Mouse (Mus musculus) hindbrain, embryonic 12.5 days (tissue): ENCODE results near the gene Il1rn. TPM values are rescaled to one million over a fixed set of nuclear protein-coding genes. Genes with fewer than 3 reads are reported as not detected.

Experiments used
- ATAC-seq: fragments of 200-750 bp; cut with Nextera tagmentation; 2 replicates; pipeline ENCODE4 v1.8.0; 2017; ENCODE audit warnings: moderate TSS enrichment; ENCODE audit not compliant: low FRiP score
- H3K27ac ChIP-seq: fragments of 300-500 bp; sonication (generic); 2 replicates; pipeline ENCODE4 v1.5.1; 2016; ENCODE audit warnings: mild to moderate bottlenecking
- H3K27me3 ChIP-seq: fragments of 300-500 bp; sonication (generic); 2 replicates; pipeline ENCODE4 v1.6.1; 2016; ENCODE audit warnings: mild to moderate bottlenecking
- H3K36me3 ChIP-seq: fragments of 300-500 bp; sonication (generic); 2 replicates; pipeline ENCODE4 v1.6.1; 2016; ENCODE audit warnings: mild to moderate bottlenecking
- H3K4me1 ChIP-seq: fragments of 300-500 bp; sonication (generic); 2 replicates; pipeline ENCODE4 v1.6.1; 2016
- H3K4me2 ChIP-seq: fragments of 300-500 bp; sonication (generic); replicated peaks from 2 replicates; pipeline ENCODE4 v1.6.1; 2016; ENCODE audit warnings: mild to moderate bottlenecking
- H3K4me3 ChIP-seq: fragments of 300-500 bp; sonication (generic); 2 replicates; pipeline ENCODE4 v1.5.1; 2016; ENCODE audit warnings: mild to moderate bottlenecking
- H3K9ac ChIP-seq: fragments of 300-500 bp; sonication (generic); 2 replicates; pipeline ENCODE4 v1.6.1; 2016; ENCODE audit warnings: mild to moderate bottlenecking, moderate library complexity
- H3K9me3 ChIP-seq: fragments of 300-500 bp; sonication (generic); replicated peaks from 2 replicates; pipeline ENCODE4 v1.6.1; 2016; ENCODE audit warnings: mild to moderate bottlenecking
- WGBS: fragments of 180-500 bp; shearing (Covaris S2); methylation state at CpG from one replicate; pipeline ENCODE4 v1.1.7; 2016; 5-methylcytosine and 5-hydroxymethylcytosine counted together
- polyA plus RNA-seq: library from polyadenylated mRNA; unstranded; fragments of >200 nt; fragmentation: Nextera tagmentation; extraction: Ambion mirVana; gene quantifications from 2 replicates; pipeline ENCODE4 v1.2.1, GENCODE M21; 2016

Gene Il1rn
- polyA plus RNA-seq = 0.31 TPM in 1 of 2 replicates, not detected in the other

DNA sequence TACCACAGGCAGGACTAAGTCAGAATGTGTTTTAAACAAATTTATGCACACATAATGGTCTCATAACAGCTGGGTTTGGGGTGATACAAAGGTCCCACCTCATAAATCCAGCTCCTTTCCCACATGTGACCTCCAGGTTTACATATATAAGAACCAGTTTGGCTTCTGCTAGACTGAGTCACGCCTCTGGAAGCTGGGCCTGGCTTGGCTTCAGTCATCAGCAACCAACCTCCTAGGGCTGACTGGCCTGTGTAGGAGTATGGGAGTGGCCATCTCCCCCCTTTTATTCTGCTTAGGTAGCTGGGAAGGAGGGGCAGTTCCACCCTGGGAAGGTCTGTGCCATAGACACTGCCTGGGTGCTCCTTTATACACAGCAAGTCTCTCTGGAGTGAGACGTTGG, at the start of gene Il1rn:
Il1rn (plus strand) TSS at position 309 of the 400 bp plus-strand sequence.
- 80% methylated on average over 2 of the region's 2 CpGs for WGBS
- H3K36me3 ChIP-seq = no peaks in the 10 kb centered on the region
- no peak for ATAC-seq

GRCm38 (mm10) chr2:24290896-24291295, 45.8 kb upstream of the Il1rn start, which contains the start of gene Il1f10:
TSS of gene Il1f10 (plus strand) at chr2:24291196.
- Histone ChIP-seq H3K27me3 (no peaks in the 10 kb centered on the region), H3K9me3 (no peaks in the 10 kb centered on the region), H3K9ac (no peak within 1 kb of the TSS), H3K4me1 (no peaks in the 10 kb centered on the region), H3K4me2 (no peak within 1 kb of the TSS), H3K36me3 (no peaks in the 10 kb centered on the region), H3K27ac (no peak within 1 kb of the TSS), H3K4me3 (no peak within 1 kb of the TSS)
- 82% methylated on average over 5 of the region's 5 CpGs for WGBS
- ATAC-seq = no peak

More for the DNA sequence above, at the start of gene Il1rn:
- Histone ChIP-seq H3K9ac (no peak within 1 kb of the TSS), H3K9me3 (no peaks in the 10 kb centered on the region), H3K27me3 (no peaks in the 10 kb centered on the region), H3K27ac (no peak within 1 kb of the TSS), H3K4me1 (no peaks in the 10 kb centered on the region), H3K4me3 (no peak within 1 kb of the TSS), H3K4me2 (no peak within 1 kb of the TSS)

GRCm38 (mm10) chr2:24294616-24295015, 42.0 kb upstream of the Il1rn start:
- Histone ChIP-seq H3K9me3 (no peaks in the 10 kb centered on the region), H3K4me1 (no peaks in the 10 kb centered on the region), H3K4me2 (no peak overlapping the region), H3K4me3 (no peak overlapping the region), H3K27ac (no peak overlapping the region), H3K27me3 (no peaks in the 10 kb centered on the region), H3K36me3 (no peaks in the 10 kb centered on the region), H3K9ac (no peak overlapping the region)
- 48% methylated on average over 1 of the region's 1 CpGs for WGBS
- no peak for ATAC-seq

- no peaks in the 10 kb centered on the region for H3K27me3 ChIP-seq
- 13% methylated on average over 3 of the region's 3 CpGs for WGBS
- no peak overlapping the region for H3K4me2 ChIP-seq
- H3K9ac ChIP-seq = no peak overlapping the region
- H3K27ac ChIP-seq = no peak overlapping the region
- ATAC-seq = no peak
- H3K4me1 ChIP-seq = no peaks in the 10 kb centered on the region
- no peaks in the 10 kb centered on the region for H3K36me3 ChIP-seq
- H3K9me3 ChIP-seq = no peaks in the 10 kb centered on the region
- no peak overlapping the region for H3K4me3 ChIP-seq
Measured at GRCm38 (mm10) chr2:24296837-24297236, 39.8 kb upstream of the Il1rn start.

GRCm38 (mm10) chr2:24311302-24312001, 25.2 kb upstream of the Il1rn start:
- H3K4me3 ChIP-seq = no peak overlapping the region
- no peak overlapping the region for H3K4me2 ChIP-seq
- H3K36me3 ChIP-seq = no peaks in the 10 kb centered on the region
- no peaks in the 10 kb centered on the region for H3K4me1 ChIP-seq
- no peak for ATAC-seq
- H3K9me3 ChIP-seq = no peaks in the 10 kb centered on the region
- 74% methylated on average over 6 of the region's 6 CpGs for WGBS
- H3K9ac ChIP-seq = no peak overlapping the region
- no peak overlapping the region for H3K27ac ChIP-seq
- no peaks in the 10 kb centered on the region for H3K27me3 ChIP-seq

DNA sequence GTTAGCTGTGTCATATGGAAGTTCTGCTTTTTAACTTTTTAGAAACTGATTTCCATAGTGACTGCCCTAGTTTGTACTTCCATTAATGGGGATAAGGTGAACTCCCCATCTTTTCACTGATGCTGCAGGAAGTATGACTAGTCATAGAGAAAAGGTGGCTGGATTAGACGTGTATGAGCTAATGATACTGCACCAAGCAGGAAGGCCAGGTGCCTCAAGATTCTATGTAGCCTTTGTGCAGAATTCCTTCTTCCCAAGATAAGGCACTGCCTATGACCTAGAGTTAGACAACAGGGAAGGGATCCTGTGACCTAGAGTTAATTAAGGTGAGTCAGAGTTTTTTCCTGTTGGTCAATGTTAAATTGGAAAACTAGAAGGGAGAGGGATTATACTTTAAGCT, 19.7 kb upstream of the Il1rn start:
- no peak overlapping the region for H3K4me3 ChIP-seq
- H3K9me3 ChIP-seq = no peaks in the 10 kb centered on the region
- no peak overlapping the region for H3K4me2 ChIP-seq
- H3K9ac ChIP-seq = no peak overlapping the region
- H3K4me1 ChIP-seq = no peaks in the 10 kb centered on the region
- no peaks in the 10 kb centered on the region for H3K36me3 ChIP-seq
- no peak overlapping the region for H3K27ac ChIP-seq
- ATAC-seq = no peak
- H3K27me3 ChIP-seq = no peaks in the 10 kb centered on the region
- WGBS = 88% methylated on average over 1 of the region's 1 CpGs

DNA sequence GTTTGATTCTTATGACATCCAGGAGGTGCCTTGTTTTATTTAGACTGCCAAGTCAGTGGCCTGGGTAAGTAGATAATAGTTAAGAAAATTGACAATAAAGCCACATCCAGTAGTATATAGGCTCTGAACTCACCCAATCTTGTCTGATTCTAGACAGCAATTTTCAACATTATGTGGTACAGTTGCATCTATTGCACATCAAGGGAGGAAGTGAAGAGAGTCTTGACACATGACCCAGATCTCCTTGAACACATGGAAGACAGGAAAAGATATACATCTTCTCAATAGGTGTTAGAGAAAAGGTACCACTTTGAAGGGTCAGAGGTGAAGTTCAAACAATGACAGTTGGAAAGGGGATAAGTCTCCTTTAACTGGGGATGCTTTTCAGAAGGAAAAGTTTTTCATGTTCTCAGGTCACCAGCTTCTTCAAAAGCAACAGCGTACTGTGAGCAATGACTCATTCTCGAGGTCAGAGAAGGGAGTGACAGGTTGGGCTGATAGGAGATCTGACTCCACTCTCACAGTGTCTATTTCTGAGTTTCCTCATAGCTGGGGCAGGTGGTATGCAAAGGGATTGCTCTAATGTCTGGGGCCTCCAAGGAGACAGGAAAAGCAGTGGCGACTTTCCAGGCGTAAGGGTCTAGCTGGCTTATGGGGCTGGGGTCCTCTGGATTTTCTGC, 18.6 kb upstream of the Il1rn start:
- H3K9me3 ChIP-seq = no peaks in the 10 kb centered on the region
- H3K4me2 ChIP-seq = no peak overlapping the region
- no peaks in the 10 kb centered on the region for H3K4me1 ChIP-seq
- H3K36me3 ChIP-seq = no peaks in the 10 kb centered on the region
- H3K27ac ChIP-seq = no peak overlapping the region
- H3K4me3 ChIP-seq = no peak overlapping the region
- no peaks in the 10 kb centered on the region for H3K27me3 ChIP-seq
- H3K9ac ChIP-seq = no peak overlapping the region
- no peak for ATAC-seq
- WGBS = 84% methylated on average over 4 of the region's 4 CpGs

DNA sequence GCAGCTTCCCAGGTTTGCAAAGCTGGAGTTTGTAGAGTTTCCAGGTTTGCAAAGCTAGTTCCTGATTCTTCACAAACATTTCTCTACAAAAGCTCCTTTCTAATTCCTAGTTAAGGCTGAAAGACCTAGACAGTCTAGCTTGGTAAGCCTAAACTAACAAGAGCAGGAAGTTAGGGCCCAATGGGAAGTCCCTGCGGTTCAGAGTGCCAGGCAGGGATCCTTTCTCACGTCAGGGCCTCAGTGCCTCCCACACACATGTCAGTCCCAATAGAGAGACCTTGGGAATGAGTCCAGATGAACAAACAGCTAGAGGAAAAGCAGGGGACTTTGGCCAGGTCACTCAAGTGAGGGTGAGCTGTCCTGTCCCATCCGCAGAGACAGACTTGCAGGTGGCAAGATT, 1.3 kb upstream of the Il1rn start:
- Histone ChIP-seq H3K4me1 (no peaks in the 10 kb centered on the region), H3K36me3 (no peaks in the 10 kb centered on the region), H3K9me3 (no peaks in the 10 kb centered on the region), H3K27me3 (no peaks in the 10 kb centered on the region), H3K4me2 (no peak overlapping the region), H3K9ac (no peak overlapping the region), H3K27ac (no peak overlapping the region), H3K4me3 (no peak overlapping the region)
- ATAC-seq = no peak
- WGBS = 53% methylated on average over 3 of the region's 3 CpGs

DNA sequence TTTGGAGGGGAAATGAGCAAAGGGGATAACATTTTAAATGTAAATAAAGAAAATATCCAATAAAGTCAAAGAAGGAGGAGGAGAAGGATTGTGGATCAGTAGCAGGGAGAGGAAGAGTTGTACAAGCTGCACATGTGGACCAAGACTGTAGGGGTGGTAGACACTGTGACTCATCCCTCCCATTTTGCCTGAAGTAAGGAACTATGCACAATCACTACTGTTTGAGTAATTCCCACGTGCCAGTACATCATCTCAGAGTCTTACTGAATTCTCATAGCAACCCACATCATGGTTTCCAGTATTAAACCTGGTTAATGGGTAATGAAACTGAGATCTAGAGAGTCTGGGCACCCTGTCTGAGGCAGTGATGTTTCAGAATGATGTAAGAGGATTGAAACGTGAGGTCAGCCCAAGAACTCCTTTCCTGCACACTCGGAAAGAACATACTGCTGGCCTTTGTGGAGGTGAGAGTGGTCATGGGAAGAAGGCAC, 4.8 kb downstream of the Il1rn start:
- Histone ChIP-seq H3K4me2 (no peak overlapping the region), H3K4me3 (no peak overlapping the region), H3K9ac (no peak overlapping the region), H3K27me3 (no peaks in the 10 kb centered on the region), H3K27ac (no peak overlapping the region), H3K4me1 (no peaks in the 10 kb centered on the region), H3K36me3 (no peaks in the 10 kb centered on the region), H3K9me3 (no peaks in the 10 kb centered on the region)
- WGBS = 75% methylated on average over 3 of the region's 3 CpGs
- no peak for ATAC-seq

DNA sequence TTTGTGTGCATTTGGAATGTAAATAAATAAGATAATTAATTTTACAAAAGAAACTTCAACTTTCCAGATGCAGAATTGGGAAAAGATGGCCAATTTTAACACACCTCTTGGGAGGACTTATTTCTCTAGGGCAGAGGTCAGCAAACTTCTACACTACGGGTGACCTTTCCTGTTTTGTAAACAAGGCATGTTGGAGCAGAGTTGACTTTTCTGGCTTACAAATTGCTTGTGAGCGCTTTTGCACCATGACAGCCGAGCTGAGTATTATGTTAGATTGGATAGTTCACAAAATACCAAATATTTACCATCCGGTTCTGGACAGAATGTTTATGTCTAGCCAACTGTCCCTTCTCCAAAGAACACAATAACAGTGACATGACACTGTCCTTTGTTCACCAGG, 8.0 kb downstream of the Il1rn start:
- Histone ChIP-seq H3K36me3 (no peaks in the 10 kb centered on the region), H3K27me3 (no peaks in the 10 kb centered on the region), H3K9ac (no peak overlapping the region), H3K27ac (no peak overlapping the region), H3K4me1 (no peaks in the 10 kb centered on the region), H3K4me2 (no peak overlapping the region), H3K9me3 (no peaks in the 10 kb centered on the region), H3K4me3 (no peak overlapping the region)
- no peak for ATAC-seq
- WGBS = 67% methylated on average over 4 of the region's 4 CpGs

DNA sequence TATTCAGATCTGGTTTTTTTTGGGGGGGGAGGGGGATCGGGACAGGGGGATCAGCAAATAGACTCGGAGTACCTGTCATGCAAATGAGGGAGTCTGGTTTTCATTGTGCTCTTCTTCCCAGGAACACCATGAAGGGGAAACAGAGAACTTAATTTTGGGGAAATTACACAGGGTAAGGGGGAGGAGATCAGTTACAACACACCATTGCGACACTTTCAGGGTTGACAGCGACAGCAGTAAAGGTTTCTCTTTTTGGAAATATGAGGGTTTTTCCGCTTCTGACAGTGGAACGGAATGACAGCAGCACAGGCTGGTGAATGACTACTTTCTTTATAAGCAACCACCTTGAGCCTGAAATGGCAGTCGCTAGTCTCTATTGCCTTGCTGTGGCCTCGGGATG, 8.4 kb downstream of the Il1rn start:
- Histone ChIP-seq H3K9me3 (no peaks in the 10 kb centered on the region), H3K27me3 (no peaks in the 10 kb centered on the region), H3K27ac (no peak overlapping the region), H3K4me3 (no peak overlapping the region), H3K4me2 (no peak overlapping the region), H3K4me1 (no peaks in the 10 kb centered on the region), H3K9ac (no peak overlapping the region), H3K36me3 (no peaks in the 10 kb centered on the region)
- WGBS = 67% methylated on average over 8 of the region's 8 CpGs
- no peak for ATAC-seq

GRCm38 (mm10) chr2:24347926-24348325, 11.3 kb downstream of the Il1rn start:
- H3K27ac ChIP-seq = no peak overlapping the region
- WGBS = 82% methylated on average over 1 of the region's 1 CpGs
- H3K4me2 ChIP-seq = no peak overlapping the region
- no peaks in the 10 kb centered on the region for H3K27me3 ChIP-seq
- no peaks in the 10 kb centered on the region for H3K36me3 ChIP-seq
- no peak for ATAC-seq
- H3K4me1 ChIP-seq = no peaks in the 10 kb centered on the region
- no peak overlapping the region for H3K9ac ChIP-seq
- H3K4me3 ChIP-seq = no peak overlapping the region
- H3K9me3 ChIP-seq = no peaks in the 10 kb centered on the region

- H3K27ac ChIP-seq = no peak overlapping the region
- H3K9ac ChIP-seq = no peak overlapping the region
- no peaks in the 10 kb centered on the region for H3K9me3 ChIP-seq
- WGBS = 83% methylated on average over 2 of the region's 2 CpGs
- no peak overlapping the region for H3K4me2 ChIP-seq
- H3K4me3 ChIP-seq = no peak overlapping the region
- H3K27me3 ChIP-seq = no peaks in the 10 kb centered on the region
- no peaks in the 10 kb centered on the region for H3K36me3 ChIP-seq
- ATAC-seq = no peak
- no peaks in the 10 kb centered on the region for H3K4me1 ChIP-seq
Measured at GRCm38 (mm10) chr2:24351159-24351558, 14.5 kb downstream of the Il1rn start.
